Mouse (Mus musculus): Measurements from ENCODE around the gene Gm20390. TPM values are rescaled to one million over a fixed set of nuclear protein-coding genes. Genes with fewer than 3 reads are reported as not detected.

Gm20390 gene
- total RNA-seq (2021): 100 to 1,000 TPM; 131 to 161 TPM
- long read RNA-seq, experiment 1, partial matches to known transcripts: 6 of 10 reads
- long read RNA-seq, experiment 1, other reads (novel, unspliced or antisense): 4 of 10 reads
- long read RNA-seq, experiment 2, partial matches to known transcripts: 7 of 9 reads
- long read RNA-seq, experiment 2, other reads (novel, unspliced or antisense): 1 of 9 reads

DNA sequence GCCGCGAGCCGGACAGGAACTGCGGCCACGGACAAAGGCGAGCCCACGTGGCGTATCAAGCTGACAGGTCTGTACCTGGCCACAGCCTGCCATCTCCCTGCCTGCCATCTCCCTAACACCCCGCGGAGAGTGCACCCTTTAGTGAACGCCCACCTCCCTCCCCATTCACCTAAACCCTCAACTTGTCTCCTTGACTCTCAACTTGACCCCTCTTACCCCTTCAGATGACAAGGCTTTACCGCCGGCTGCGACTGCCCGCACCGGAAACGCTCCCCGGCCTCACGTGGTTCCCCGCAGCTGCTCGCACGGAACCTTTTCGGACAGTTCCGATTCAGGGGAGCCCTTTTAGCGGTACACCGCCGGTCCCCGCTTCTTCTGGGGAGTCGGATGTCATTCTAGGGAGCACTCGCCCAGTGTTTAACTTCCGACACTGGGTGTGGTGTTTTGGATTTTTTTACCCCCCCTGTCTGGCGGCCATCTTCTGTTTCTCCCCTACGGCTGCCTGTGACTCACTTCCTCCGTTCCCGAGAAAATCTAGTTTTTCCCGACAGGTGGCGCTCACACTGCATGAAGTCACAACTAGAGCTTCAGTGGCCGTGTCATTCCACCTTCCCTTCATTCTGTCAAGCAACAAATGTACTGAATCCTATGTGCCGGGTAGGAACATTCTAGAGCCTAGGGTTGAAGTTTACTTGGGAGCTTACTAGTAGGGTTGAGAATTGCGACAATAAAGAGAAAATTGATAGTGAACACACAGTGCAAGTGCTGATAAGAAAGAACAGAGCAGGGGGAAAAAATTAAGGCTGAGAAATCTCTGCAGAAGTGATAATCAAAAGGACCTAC is at the start of gene Gm20390, which contains the start of gene Nme1:
TSS of gene Gm20390 (minus strand) at position 289 of the 843 bp plus-strand sequence.
TSS of gene Nme1 (minus strand) at position 517 of the 843 bp plus-strand sequence.
- intact Hi-C loops (cut with DNase I): loop anchor here (2.0 to 10.0 kb wide), 3 partner anchors 27 to 257 kb away; no protein-coding TSS in a partner anchor
- DNase-seq (ENCODE audit: low spot score in 2 of 2): peak; percentile 99

- no peak for DNase-seq (ENCODE audit: low spot score in 2 of 2)
- intact Hi-C loops (cut with DNase I): no loop called here
Observed at GRCm38 (mm10) chr11:94003346-94003745, 35.3 kb upstream of the Gm20390 start.

DNA sequence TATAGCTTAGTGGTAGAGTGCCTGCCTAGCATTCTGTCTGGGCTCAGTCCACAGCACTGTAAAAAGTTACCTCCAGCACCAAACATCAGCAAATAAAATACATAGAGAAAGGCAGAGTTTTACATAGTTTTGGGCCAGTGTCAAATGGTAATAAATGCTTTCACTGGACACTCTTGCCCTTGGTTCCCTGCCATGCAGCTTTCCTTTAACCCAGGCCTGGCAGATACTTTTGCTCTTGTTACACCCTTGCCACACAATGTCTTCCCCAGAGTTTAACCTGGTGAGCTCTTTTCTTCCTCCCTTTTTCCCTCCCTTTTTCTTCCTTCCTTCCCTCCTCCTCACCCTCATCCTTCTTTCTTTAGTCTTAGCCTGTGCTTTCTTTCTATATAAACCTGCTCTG is 31.2 kb upstream of the Gm20390 start:
- no peak for DNase-seq (ENCODE audit: low spot score in 2 of 2)
- intact Hi-C loops (cut with DNase I): no loop called here

- peak; percentile 8 to 15 for DNase-seq (ENCODE audit: low spot score in 2 of 2)
- intact Hi-C loops (cut with DNase I): no loop called here
Observed at GRCm38 (mm10) chr11:93997141-93997775, 29.2 kb upstream of the Gm20390 start.

GRCm38 (mm10) chr11:93996306-93997140 is 28.4 kb upstream of the Gm20390 start:
- intact Hi-C loops (cut with DNase I): no loop called here

DNA sequence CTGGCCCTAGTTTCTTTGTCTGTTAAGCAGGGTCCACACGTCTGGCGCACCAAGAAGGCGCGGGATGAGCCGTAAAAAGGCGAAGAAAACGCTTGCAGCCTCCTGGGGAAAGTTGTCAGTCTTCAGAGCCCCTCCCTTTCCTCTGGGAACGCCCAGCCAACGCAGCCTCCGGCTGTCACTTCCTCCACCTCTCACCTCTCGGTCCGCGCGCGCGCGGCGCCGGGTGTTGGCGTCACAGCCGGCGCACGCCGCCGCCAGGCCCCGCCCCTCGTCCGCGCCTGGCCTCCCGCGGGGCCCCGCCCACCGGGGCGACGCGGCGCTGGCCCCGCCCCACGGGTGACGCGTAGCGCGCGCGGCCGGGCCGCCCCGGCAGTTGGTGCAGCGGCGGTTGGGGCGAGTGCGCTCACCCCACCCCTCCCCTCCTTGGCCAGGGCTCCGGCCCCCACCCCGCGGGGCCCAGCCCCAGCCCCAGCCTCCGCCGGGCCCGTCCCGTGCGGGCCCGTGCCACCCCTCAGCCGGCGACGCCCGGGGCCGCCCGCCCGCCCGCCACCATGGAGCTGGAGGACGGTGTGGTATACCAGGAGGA is 27.7 kb upstream of the Gm20390 start, which contains the start of gene Spag9:
TSS of gene Spag9 (plus strand) at position 372 of the 586 bp plus-strand sequence.
- peak; percentile 91 for DNase-seq (ENCODE audit: low spot score in 2 of 2)
- intact Hi-C loops (cut with DNase I): loop anchor here (2.0 kb wide), 1 partner anchor 27 kb away; the partner anchor contains the start of genes Gm20390 and Nme1

More at GRCm38 (mm10) chr11:93996306-93997140, 28.4 kb upstream of the Gm20390 start:
- peak; percentile 16 to 32 for DNase-seq (ENCODE audit: low spot score in 2 of 2)

- intact Hi-C loops (cut with DNase I): loop anchor here (2.0 kb wide), 1 partner anchor 26 kb away; the partner anchor contains the start of genes Gm20390 and Nme1
- DNase-seq (ENCODE audit: low spot score in 2 of 2): peak; percentile 73 to 88
Observed at GRCm38 (mm10) chr11:93995111-93995719, 27.1 kb upstream of the Gm20390 start.

- no peak for DNase-seq (ENCODE audit: low spot score in 2 of 2)
- intact Hi-C loops (cut with DNase I): loop anchor here (2.0 kb wide), 1 partner anchor 26 kb away; the partner anchor contains the start of genes Gm20390 and Nme1
Observed at GRCm38 (mm10) chr11:93994531-93994930, 26.4 kb upstream of the Gm20390 start.

DNA sequence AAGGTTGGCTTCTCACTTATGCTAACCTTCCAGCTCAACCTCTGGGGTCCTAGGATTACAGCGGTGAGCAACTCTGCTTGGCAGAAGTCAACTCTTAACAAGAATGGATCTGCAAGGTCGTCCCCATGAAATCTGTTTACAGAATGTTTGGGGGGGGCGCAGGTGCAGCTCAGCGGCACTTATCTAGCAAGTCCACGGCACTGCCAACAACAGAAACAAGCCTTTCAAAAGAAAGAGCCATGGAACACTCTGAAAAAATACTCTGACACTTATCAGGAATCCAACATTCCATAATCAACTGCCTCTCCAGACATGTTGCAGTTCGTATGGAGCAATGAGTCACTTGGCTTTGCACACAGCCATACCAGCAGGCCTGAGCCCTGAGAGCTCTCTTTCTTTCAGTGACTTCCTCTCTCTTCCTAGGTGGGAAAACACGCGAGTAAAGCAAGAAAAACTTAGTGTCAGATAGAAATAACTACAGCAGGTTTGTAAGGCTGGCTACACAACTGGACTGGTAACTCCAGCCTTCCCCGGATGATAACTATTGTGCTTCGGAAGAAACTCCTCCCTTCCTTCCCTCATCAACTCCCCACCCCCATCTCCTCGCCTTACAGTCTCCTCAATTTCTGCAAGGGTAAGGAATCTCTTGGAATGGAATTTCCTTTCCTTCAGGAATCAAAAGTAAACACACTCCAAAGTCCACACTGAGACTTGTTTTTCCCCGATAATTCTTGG is 20.4 kb upstream of the Gm20390 start:
- DNase-seq (ENCODE audit: low spot score in 2 of 2): no peak
- intact Hi-C loops (cut with DNase I): no loop called here

GRCm38 (mm10) chr11:93987625-93988327 is 19.7 kb upstream of the Gm20390 start:
- DNase-seq (ENCODE audit: low spot score in 2 of 2): no peak

GRCm38 (mm10) chr11:93987026-93987425 is 18.9 kb upstream of the Gm20390 start:
- DNase-seq (ENCODE audit: low spot score in 2 of 2): no peak
- intact Hi-C loops (cut with DNase I): no loop called here

More at GRCm38 (mm10) chr11:93987625-93988327, 19.7 kb upstream of the Gm20390 start:
- intact Hi-C loops (cut with DNase I): no loop called here

GRCm38 (mm10) chr11:93986298-93986697 is 18.2 kb upstream of the Gm20390 start:
- no peak for DNase-seq (ENCODE audit: low spot score in 2 of 2)
- intact Hi-C loops (cut with DNase I): no loop called here

DNA sequence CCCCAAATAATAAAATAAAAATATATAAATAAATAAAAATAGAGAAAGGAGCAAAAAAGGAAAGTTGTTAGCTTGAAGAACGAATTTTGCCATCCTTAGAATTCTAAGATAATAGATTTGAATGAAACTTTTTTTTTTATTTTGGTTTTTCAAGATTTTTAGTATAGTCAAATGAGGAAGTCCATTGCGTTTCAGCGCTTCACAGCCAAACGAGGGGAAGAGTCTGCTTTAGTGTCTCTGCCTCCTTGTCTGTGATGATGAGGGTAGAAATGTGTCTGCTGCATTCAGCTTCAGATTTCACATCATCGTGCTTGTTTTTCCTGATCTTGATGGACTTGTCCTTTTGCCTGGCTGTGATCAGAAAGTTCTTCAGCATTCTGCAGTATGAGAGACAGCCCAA is 17.2 kb upstream of the Gm20390 start:
- DNase-seq (ENCODE audit: low spot score in 2 of 2): no peak
- intact Hi-C loops (cut with DNase I): no loop called here

- intact Hi-C loops (cut with DNase I): no loop called here
- DNase-seq (ENCODE audit: low spot score in 2 of 2): no peak
Observed at GRCm38 (mm10) chr11:93984619-93985018, 16.5 kb upstream of the Gm20390 start.

GRCm38 (mm10) chr11:93979502-93980049 is 11.5 kb upstream of the Gm20390 start:
- DNase-seq (ENCODE audit: low spot score in 2 of 2): no peak
- intact Hi-C loops (cut with DNase I): no loop called here

GRCm38 (mm10) chr11:93972951-93973350 is 4.9 kb upstream of the Gm20390 start:
- intact Hi-C loops (cut with DNase I): no loop called here
- no peak for DNase-seq (ENCODE audit: low spot score in 2 of 2)

Measured in left cerebral cortex, postnatal 14 days (tissue).